Mouse (Mus musculus): ENCODE results near the gene Cd96.

Gene Cd96

GRCm38 (mm10) chr16:46046906-46047305 lies 73.1 kb downstream of the Cd96 start:
- in situ Hi-C loops (cut with MboI, MseI): no loop called here

GRCm38 (mm10) chr16:46036261-46036660 lies 83.8 kb downstream of the Cd96 start:
- in situ Hi-C loops (cut with MboI, MseI): no loop called here

DNA sequence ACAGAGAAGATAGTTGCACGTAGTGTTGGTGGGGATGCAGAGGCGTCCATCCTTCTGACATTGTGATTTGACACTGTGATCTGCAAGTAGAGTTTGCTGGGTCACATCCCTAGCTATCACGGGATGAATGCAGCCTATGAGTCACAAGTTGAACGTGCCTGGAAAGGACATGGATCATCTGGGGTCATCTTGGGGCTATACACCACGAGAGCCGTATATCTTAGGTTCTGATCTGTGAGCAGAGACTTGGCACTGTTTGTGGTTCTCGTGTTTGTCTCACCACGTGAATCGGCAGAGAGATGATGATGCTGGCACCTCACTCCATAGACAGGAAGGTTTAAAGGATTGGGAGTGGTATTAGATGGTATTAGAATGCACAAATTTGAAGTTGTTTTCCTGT lies 86.2 kb downstream of the Cd96 start:
- in situ Hi-C loops (cut with MboI, MseI): no loop called here

- in situ Hi-C loops (cut with MboI, MseI): no loop called here
Measured at GRCm38 (mm10) chr16:46022958-46023491, 97.0 kb downstream of the Cd96 start.

- in situ Hi-C loops (cut with MboI, MseI): no loop called here
Measured at GRCm38 (mm10) chr16:46022189-46022928, 97.7 kb downstream of the Cd96 start.

DNA sequence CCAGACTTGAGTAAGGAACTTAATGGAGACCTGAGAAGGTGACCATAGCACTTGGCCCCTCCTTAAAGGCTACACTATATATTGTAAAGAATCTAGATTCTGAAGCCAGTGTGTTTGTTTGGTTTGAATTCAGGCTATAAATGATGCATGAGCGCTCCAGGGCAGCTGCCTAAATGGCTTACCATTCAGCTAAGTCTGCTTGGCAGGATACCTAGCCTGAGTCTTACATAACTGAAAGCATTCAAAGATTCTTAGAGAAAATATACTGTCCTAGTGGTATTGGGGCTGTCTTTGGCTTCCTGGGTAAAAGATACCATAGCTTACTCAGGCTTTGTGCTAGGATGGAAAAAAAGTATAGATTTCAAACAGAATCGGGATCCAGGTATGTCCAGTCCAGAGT lies 98.7 kb downstream of the Cd96 start:
- in situ Hi-C loops (cut with MboI, MseI): no loop called here

DNA sequence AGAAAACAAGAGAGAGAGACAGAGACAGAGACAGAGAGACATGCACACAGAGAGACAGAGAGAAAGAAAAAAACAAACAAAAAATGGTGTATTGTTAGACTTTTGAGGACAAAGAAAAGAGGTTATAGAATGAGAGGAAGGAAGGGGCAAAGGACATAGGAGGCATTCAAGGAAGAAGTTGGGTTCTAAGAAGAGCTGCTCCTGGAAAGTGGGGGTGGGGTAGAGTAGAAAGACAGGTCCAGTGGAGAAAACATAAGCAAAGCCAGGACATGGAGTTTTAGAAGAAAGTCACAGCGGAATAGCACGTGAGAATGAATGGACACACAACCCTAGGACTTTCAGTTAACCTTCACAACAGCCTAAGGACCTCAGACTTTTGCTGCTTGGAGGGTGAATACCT lies 99.7 kb downstream of the Cd96 start:
- in situ Hi-C loops (cut with MboI, MseI): no loop called here

- in situ Hi-C loops (cut with MboI, MseI): loop anchor here (10.0 kb wide), 1 partner anchor 275 kb away; the partner anchor contains the start of gene Abhd10
Measured at GRCm38 (mm10) chr16:46019799-46020198, 100.3 kb downstream of the Cd96 start.

DNA sequence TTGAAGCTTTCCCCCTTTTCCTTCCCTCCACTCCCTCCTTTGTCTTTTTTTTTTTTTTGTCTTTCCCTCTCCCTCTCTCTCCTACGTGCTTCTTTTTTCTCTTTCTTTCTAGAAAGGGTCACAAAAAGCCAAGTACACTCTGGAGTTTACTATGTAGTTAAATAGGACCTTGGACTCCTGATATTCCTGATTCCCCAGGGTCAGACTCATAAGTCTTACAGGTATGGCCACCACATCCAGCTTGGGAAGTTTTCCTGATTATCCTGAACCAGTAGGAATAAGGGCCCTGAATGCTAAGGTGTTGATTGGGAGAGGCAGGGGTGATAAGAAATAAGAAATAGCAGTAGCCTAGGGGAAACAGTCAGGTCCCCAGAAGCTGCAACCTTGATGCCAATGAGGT lies 100.7 kb downstream of the Cd96 start:
- in situ Hi-C loops (cut with MboI, MseI): loop anchor here (10.0 kb wide), 1 partner anchor 275 kb away; the partner anchor contains the start of gene Abhd10

- in situ Hi-C loops (cut with MboI, MseI): loop anchor here (10.0 kb wide), 1 partner anchor 267 kb away; the partner anchor contains the start of gene Abhd10
Measured at GRCm38 (mm10) chr16:46011696-46012095, 108.4 kb downstream of the Cd96 start.

GRCm38 (mm10) chr16:46010906-46011220 lies 109.2 kb downstream of the Cd96 start:
- in situ Hi-C loops (cut with MboI, MseI): loop anchor here (10.0 kb wide), 1 partner anchor 266 kb away; the partner anchor contains the start of gene Abhd10

GRCm38 (mm10) chr16:46010153-46010905 lies 109.7 kb downstream of the Cd96 start, which contains the start of gene Plcxd2:
TSS of gene Plcxd2 (minus strand) at chr16:46010218.
- in situ Hi-C loops (cut with MboI, MseI): loop anchor here (10.0 kb wide), 1 partner anchor 266 kb away; the partner anchor contains the start of gene Abhd10

- in situ Hi-C loops (cut with MboI, MseI): loop anchor here (10.0 kb wide), 1 partner anchor 265 kb away; the partner anchor contains the start of gene Abhd10
Measured at GRCm38 (mm10) chr16:46009717-46010116, 110.3 kb downstream of the Cd96 start.

- in situ Hi-C loops (cut with MboI, MseI): no loop called here
Measured at GRCm38 (mm10) chr16:46008766-46009165, 111.3 kb downstream of the Cd96 start.

- in situ Hi-C loops (cut with MboI, MseI): no loop called here
Measured at GRCm38 (mm10) chr16:46008036-46008605, 111.9 kb downstream of the Cd96 start.

- in situ Hi-C loops (cut with MboI, MseI): no loop called here
Measured at GRCm38 (mm10) chr16:46006261-46006660, 113.8 kb downstream of the Cd96 start.

DNA sequence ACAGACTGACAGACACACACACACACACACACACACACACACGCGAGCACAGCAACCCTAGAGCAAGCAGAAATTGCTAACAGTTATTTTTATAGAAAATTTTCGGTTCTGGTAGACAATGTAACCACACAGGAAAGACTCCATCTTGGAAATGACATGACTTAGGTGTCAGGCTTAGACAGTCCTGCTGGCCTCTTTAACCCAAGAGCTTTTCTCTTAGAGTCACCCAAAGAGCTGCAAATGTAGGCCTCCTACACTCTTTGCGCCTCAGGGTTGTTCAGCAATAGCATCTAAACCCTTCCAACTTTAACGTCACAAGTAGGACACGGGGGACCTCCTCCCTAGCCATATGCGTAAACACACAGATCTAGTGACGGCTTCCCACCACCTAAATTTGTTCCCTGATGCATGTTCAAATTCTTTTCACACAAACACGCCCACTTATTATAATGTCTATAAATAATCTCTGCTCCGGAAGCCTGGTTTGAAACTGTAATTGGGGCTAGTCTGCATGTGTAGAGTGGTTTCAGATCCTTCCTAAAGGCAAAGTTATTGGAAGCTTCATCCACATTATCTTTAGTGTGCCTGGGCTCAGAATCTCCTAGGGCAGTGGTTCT lies 118.4 kb downstream of the Cd96 start:
- in situ Hi-C loops (cut with MboI, MseI): no loop called here

DNA sequence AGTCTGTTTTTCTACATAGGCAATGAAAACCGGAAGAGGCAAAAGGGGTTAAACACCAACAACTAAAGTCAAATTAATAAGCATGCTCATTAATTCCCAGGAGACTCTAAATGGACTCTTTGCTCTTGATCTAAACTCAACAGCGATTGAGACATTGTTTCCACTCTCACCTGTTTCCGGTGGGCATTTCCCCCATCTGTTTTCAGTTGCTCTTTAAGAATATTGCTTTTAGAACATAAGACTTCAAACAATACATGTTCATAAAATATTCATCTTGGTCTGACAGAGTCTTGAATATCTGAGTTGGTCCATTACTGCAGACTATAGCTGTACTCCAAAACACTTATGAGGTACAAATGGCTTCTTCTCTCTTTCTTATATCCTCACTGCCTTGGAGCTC lies 119.1 kb downstream of the Cd96 start:
- in situ Hi-C loops (cut with MboI, MseI): no loop called here

DNA sequence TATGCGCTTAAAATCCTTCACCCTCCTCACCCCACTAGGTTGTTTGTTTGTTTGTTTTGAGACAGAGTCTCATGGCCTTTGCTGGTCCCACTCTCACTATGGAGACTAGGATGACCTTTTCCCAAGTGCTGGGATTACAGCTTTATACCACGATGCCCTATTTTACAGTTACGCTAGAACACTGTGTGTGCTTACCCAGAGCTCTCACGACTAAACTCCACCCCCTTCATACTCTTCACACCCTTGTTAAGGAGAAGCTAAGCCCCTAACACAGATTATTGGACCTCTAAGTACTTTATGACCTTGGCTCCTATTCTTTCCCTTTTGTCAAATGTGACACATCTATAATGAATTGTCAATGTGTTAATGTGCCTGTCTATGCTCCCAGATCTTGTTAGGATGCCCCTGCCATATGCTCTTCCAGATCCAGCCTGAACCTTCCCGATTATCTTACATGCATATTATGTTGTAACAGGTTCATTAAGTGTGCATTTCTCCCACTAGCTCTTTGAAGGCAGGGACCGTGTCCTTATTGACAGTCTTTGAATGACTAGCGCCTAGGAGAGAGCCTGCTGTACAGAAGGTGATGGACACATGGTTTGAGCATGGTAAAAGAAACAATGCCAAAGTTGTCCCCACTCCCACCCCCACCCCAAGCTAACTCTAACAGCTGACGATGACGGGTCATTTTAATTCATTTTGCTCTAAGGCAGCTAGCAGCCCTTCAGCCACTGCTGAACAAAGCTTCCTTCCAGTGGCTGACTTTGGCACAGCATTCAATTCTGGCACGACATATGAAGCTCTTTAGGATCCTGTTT lies 120.5 kb downstream of the Cd96 start:
- in situ Hi-C loops (cut with MboI, MseI): no loop called here

GRCm38 (mm10) chr16:45998231-45998630 lies 121.8 kb downstream of the Cd96 start:
- in situ Hi-C loops (cut with MboI, MseI): no loop called here

Measured in T-helper 2 cell (primary cell).